Mouse (Mus musculus) myocyte (in vitro differentiated cells): ENCODE measurements at regions not wholly inside any gene's neighbourhood (a gene's known extent, or its start where the extent isn't known, plus 50 kb on each side); places are given as distances from the start of the nearest gene placed in this dataset.

Experiments
- CEBPB ChIP-seq: IDR thresholded peaks from 2 replicates; pipeline ENCODE4 v1.6.1; 2011; ENCODE audit warnings: mild to moderate bottlenecking, moderate library complexity; ENCODE audit not compliant: poor library complexity, insufficient read depth, severe bottlenecking
- POLR2A ChIP-seq: IDR thresholded peaks from one replicate; pipeline ENCODE4 v1.6.1; 2011; ENCODE audit warnings: low read depth, mild to moderate bottlenecking, control low read depth, moderate library complexity; ENCODE audit not compliant: insufficient read length
- REST ChIP-seq: IDR thresholded peaks from one replicate; pipeline ENCODE4 v1.6.1; 2011; ENCODE audit warnings: mild to moderate bottlenecking, control low read depth, moderate library complexity; ENCODE audit not compliant: insufficient read depth, insufficient read length
- TCF12 ChIP-seq: IDR thresholded peaks from one replicate; pipeline ENCODE4 v1.6.1; 2011; ENCODE audit warnings: mild to moderate bottlenecking, control low read depth; ENCODE audit not compliant: poor library complexity, insufficient read depth, severe bottlenecking
- USF1 ChIP-seq: IDR thresholded peaks from one replicate; pipeline ENCODE4 v1.6.1; 2011; ENCODE audit warnings: low read depth, mild to moderate bottlenecking, control low read depth, moderate library complexity

GRCm38 (mm10) chr7:83061894-83062477 lies 194.9 kb downstream of the Mex3b start:
- TF ChIP-seq USF1 (no peak), CEBPB (no peak), REST (no peak), TCF12 (no peak), POLR2A (no peak)
